Mouse (Mus musculus) liver, adult 2 months (tissue): Measurements from ENCODE around the gene Sost. TPM values are rescaled to one million over a fixed set of nuclear protein-coding genes. Genes with fewer than 3 reads are reported as not detected.

Experiments
- DNase-seq: peaks from one replicate; pipeline ENCODE4 v3.0.0-alpha.2; 2011; ENCODE audit warnings: low read depth, low spot score; ENCODE audit errors: extremely low read depth
- H3K27ac ChIP-seq: fragments of 200-500 bp; replicated peaks from 2 replicates; pipeline ENCODE4 v1.5.1; 2012; ENCODE audit warnings: low read depth, mild to moderate bottlenecking, control low read depth, inconsistent platforms, low read length; ENCODE audit not compliant: insufficient read depth
- H3K27me3 ChIP-seq: fragments of 200-500 bp; 2 replicates; pipeline ENCODE4 v1.6.1; 2012; ENCODE audit warnings: mild to moderate bottlenecking, moderate library complexity, low read length, inconsistent platforms; ENCODE audit not compliant: control insufficient read depth, insufficient read depth
- H3K36me3 ChIP-seq: fragments of 200-500 bp; 2 replicates; pipeline ENCODE4 v1.6.1; 2012; ENCODE audit warnings: low read length, inconsistent platforms; ENCODE audit not compliant: control insufficient read depth, insufficient read depth
- H3K4me1 ChIP-seq: fragments of 200-500 bp; 2 replicates; pipeline ENCODE4 v1.6.1; 2011; ENCODE audit warnings: low read length; ENCODE audit not compliant: control insufficient read depth, insufficient read depth
- H3K4me3 ChIP-seq: fragments of 200-500 bp; 2 replicates; pipeline ENCODE4 v1.5.1; 2011; ENCODE audit warnings: low read depth, mild to moderate bottlenecking, control low read depth, low read length, moderate library complexity; ENCODE audit not compliant: insufficient read depth
- H3K79me2 ChIP-seq: fragments of 200-500 bp; 2 replicates; pipeline ENCODE4 v1.6.1; 2012; ENCODE audit warnings: inconsistent platforms, mild to moderate bottlenecking, low read length, moderate library complexity; ENCODE audit not compliant: control insufficient read depth, insufficient read depth
- H3K9ac ChIP-seq: fragments of 200-500 bp; 2 replicates; pipeline ENCODE4 v1.6.1; 2012; ENCODE audit warnings: low read depth, mild to moderate bottlenecking, control low read depth, inconsistent platforms, low read length
- CTCF ChIP-seq: fragments of 200-500 bp; IDR thresholded peaks from 2 replicates; pipeline ENCODE4 v1.5.1; 2011; ENCODE audit warnings: low read depth, low read length, control low read depth
- POLR2A ChIP-seq: fragments of 200-500 bp; IDR thresholded peaks from 2 replicates; pipeline ENCODE4 v1.6.1; 2011; ENCODE audit warnings: low read length, control low read depth; ENCODE audit not compliant: insufficient read depth; ENCODE audit errors: extremely low read depth
- WGBS: fragments of 180-500 bp; shearing (Covaris S2); methylation state at CpG from one replicate; pipeline ENCODE4 v1.1.7; 2018; 5-methylcytosine and 5-hydroxymethylcytosine counted together
- polyA plus RNA-seq: library from polyadenylated mRNA; depleted of rRNA; stranded (reverse); fragments of >200 nt; gene quantifications from 2 replicates; pipeline ENCODE4 v1.2.3, GENCODE M21; 2012
- total RNA-seq: library from RNA; depleted of rRNA; stranded (reverse); fragments of >200 nt; gene quantifications from 2 replicates; pipeline ENCODE4 v1.2.3, GENCODE M21; 2014

The Sost gene
- total and polyA plus RNA-seq, 2 experiments: 0.10 TPM; not detected in 1

- no peaks in the 10 kb centered on the region for H3K79me2 ChIP-seq
- H3K4me1 ChIP-seq: peaks cover 9% of the 10 kb centered on the region
- no peaks in the 10 kb centered on the region for H3K36me3 ChIP-seq
- H3K27me3 ChIP-seq: no peaks in the 10 kb centered on the region
- TF ChIP-seq CTCF: no peak
- TF ChIP-seq POLR2A: no peak
- H3K27ac ChIP-seq: no peak overlapping the region
- 85% methylated on average over 6 of the region's 6 CpGs for WGBS
- no peak for DNase-seq
- H3K4me3 ChIP-seq: no peak overlapping the region
- no peak overlapping the region for H3K9ac ChIP-seq
Observed at GRCm38 (mm10) chr11:101925636-101926035, 41.2 kb downstream of the Sost start.

- no peak for DNase-seq
- WGBS: 69% methylated on average over 18 of the region's 19 CpGs
- no peaks in the 10 kb centered on the region for H3K27me3 ChIP-seq
- H3K9ac ChIP-seq: no peak overlapping the region
- H3K27ac ChIP-seq: no peak overlapping the region
- H3K4me3 ChIP-seq: no peak overlapping the region
- H3K36me3 ChIP-seq: no peaks in the 10 kb centered on the region
- H3K4me1 ChIP-seq: peaks cover 14% of the 10 kb centered on the region
- 0 out of 2 replicates have a peak, but pooled peaks have one; percentile 6 for TF ChIP-seq CTCF
- TF ChIP-seq POLR2A: no peak
- H3K79me2 ChIP-seq: no peaks in the 10 kb centered on the region
Observed at GRCm38 (mm10) chr11:101924441-101924976, 42.3 kb downstream of the Sost start.

DNA sequence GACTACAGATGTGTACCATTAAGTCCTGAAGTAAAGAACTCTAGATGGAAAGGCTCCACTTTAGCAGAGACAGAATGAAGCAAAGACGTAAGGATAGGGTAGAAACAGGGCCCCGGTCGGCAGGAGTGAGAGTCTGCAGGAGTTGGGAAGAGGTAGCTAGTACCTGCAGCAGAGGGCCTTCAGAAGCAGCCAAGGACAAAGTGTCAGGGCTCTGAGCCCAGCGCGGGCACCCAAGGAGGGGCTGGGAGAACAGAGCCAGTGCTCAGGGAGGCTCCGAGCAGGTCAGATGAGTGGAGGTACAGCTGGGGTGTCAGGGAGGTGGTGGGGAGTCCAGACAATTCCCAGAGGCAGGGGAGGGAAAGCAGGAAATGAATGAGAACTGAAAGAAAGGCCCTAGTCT is 42.8 kb downstream of the Sost start:
- Histone ChIP-seq H3K4me3 (no peak overlapping the region), H3K27me3 (no peaks in the 10 kb centered on the region), H3K4me1 (peaks cover 14% of the 10 kb centered on the region), H3K36me3 (no peaks in the 10 kb centered on the region), H3K27ac (no peak overlapping the region), H3K9ac (no peak overlapping the region), H3K79me2 (no peaks in the 10 kb centered on the region)
- 90% methylated on average over 6 of the region's 6 CpGs for WGBS
- no peak for TF ChIP-seq POLR2A
- TF ChIP-seq CTCF: no peak
- no peak for DNase-seq

DNA sequence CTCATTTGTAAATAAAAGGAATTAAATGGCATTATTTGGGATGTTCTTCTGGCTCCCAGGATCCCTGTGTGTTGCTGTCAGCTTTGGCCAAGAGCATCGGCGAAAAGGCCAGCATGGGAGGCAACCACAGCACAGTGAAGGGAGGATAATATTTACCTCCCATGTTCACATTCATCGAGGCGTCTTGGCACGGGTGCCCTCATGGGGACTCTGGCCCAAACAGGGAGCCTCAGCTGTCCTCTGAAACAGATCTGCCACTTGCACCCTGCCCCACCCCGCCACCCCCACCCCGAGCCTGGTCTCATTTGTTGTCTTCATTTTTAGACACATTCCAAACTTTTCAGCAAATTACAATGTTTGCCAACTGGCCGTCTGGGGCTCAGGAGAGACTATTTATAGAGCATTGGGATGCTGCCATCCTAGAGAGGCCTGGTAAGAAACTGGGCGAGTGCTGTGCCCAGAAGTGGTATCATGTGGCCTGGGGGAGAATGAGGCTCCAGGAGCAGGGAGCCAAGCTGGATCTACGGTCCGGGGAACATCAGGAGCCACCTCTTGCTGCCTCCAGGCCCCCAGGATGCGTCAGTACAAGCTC is 45.4 kb downstream of the Sost start:
- Histone ChIP-seq H3K36me3 (no peaks in the 10 kb centered on the region), H3K9ac (no peak overlapping the region), H3K79me2 (no peaks in the 10 kb centered on the region), H3K4me1 (peaks cover 10% of the 10 kb centered on the region), H3K4me3 (no peak overlapping the region), H3K27ac (no peak overlapping the region), H3K27me3 (no peaks in the 10 kb centered on the region)
- TF ChIP-seq CTCF (no peak), POLR2A (no peak)
- 61% methylated on average over 12 of the region's 12 CpGs for WGBS
- peak; percentile 67 for DNase-seq

DNA sequence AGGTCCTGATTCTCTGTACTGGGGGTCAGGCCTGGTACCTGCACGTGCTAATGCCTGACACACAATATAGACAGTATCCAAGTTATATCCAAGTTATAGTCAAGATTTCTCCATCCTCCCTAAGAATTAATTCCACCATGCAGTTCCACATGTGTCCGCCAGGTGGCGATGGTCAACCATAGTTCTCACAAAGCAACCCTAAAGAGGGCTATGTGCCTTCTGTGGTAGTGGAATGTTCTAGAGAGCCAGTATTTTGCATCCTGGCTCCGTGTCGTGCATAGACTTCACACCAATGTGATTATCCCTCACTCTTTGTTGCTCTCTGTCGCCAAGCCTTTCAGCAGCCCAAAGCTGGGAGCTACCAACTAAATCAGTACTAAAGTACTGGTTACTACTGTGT is 47.2 kb downstream of the Sost start:
- Histone ChIP-seq H3K27ac (no peak overlapping the region), H3K9ac (no peak overlapping the region)
- 3% methylated on average over 6 of the region's 6 CpGs for WGBS

DNA sequence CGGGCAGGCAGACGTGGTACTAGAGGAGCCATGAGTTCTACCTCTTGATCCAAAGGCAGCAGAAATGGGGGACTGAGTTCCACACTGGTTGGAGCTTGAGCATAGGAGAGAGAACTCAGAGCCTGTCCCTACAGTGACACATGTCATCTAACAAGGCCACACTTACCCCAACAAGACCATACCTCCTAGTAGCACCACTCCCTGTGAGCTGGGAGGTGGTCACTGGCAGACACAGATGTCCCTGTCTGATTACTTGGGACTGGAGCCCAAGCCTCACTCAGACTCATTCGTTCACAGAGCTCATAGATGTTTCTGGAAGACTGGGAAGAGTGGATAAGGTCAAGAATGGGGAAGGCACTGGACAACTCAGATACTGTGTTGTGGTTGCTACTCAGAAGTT is 48.2 kb downstream of the Sost start:
- Histone ChIP-seq H3K27me3 (no peaks in the 10 kb centered on the region), H3K27ac (no peak overlapping the region), H3K79me2 (no peaks in the 10 kb centered on the region), H3K36me3 (no peaks in the 10 kb centered on the region), H3K4me1 (peaks cover 10% of the 10 kb centered on the region; the same call in 1 of the 2 replicates), H3K4me3 (no peak overlapping the region), H3K9ac (no peak overlapping the region)
- 67% methylated on average over 3 of the region's 3 CpGs for WGBS
- no peak for DNase-seq
- TF ChIP-seq POLR2A (no peak), CTCF (no peak)

More for the DNA sequence above, 47.2 kb downstream of the Sost start:
- Histone ChIP-seq H3K79me2 (no peaks in the 10 kb centered on the region), H3K4me3 (no peak overlapping the region), H3K27me3 (no peaks in the 10 kb centered on the region), H3K36me3 (no peaks in the 10 kb centered on the region), H3K4me1 (peaks cover 10% of the 10 kb centered on the region; the same call in 1 of the 2 replicates)
- peak; percentile 60 for DNase-seq
- peak; percentile 74 for TF ChIP-seq CTCF
- TF ChIP-seq POLR2A: no peak
